Mouse (Mus musculus): ENCODE results near the gene Tiam2. TPM values are rescaled to one million over a fixed set of nuclear protein-coding genes. Genes with fewer than 3 reads are reported as not detected.
A peak's percentile ranks its signal among the peaks of the same experiment; 100 is the strongest.

Tiam2 gene
- polyA plus RNA-seq, 1 experiment from 2014 or later, result 0.51 TPM

GRCm38 (mm10) chr17:3491667-3492066, 165.3 kb downstream of the Tiam2 start:
- DNase-seq (ENCODE audit: low spot score), result no peak

GRCm38 (mm10) chr17:3495576-3495975, 169.2 kb downstream of the Tiam2 start:
- no peak for DNase-seq (ENCODE audit: low spot score)

- no peak for DNase-seq (ENCODE audit: low spot score)
Observed at GRCm38 (mm10) chr17:3496080-3496479, 169.7 kb downstream of the Tiam2 start.

GRCm38 (mm10) chr17:3498086-3498485, 171.7 kb downstream of the Tiam2 start:
- peak; percentile 58 for DNase-seq (ENCODE audit: low spot score)

- DNase-seq (ENCODE audit: low spot score), result no peak
Observed at GRCm38 (mm10) chr17:3498580-3498979, 172.2 kb downstream of the Tiam2 start.

GRCm38 (mm10) chr17:3499468-3499867, 173.1 kb downstream of the Tiam2 start:
- no peak for DNase-seq (ENCODE audit: low spot score)

- no peak for DNase-seq (ENCODE audit: low spot score)
Observed at GRCm38 (mm10) chr17:3500076-3500475, 173.7 kb downstream of the Tiam2 start.

GRCm38 (mm10) chr17:3500936-3501335, 174.6 kb downstream of the Tiam2 start:
- DNase-seq (ENCODE audit: low spot score), result no peak

GRCm38 (mm10) chr17:3505711-3506110, 179.3 kb downstream of the Tiam2 start:
- DNase-seq (ENCODE audit: low spot score), result no peak

- no peak for DNase-seq (ENCODE audit: low spot score)
Observed at GRCm38 (mm10) chr17:3506508-3506907, 180.1 kb downstream of the Tiam2 start.

- peak; percentile 60 for DNase-seq (ENCODE audit: low spot score)
Observed at GRCm38 (mm10) chr17:3509841-3510240, 183.5 kb downstream of the Tiam2 start.

- no peak for DNase-seq (ENCODE audit: low spot score)
Observed at GRCm38 (mm10) chr17:3514316-3514715, 187.9 kb downstream of the Tiam2 start.

- DNase-seq (ENCODE audit: low spot score), result no peak
Observed at GRCm38 (mm10) chr17:3515851-3516250, 189.5 kb downstream of the Tiam2 start.

- DNase-seq (ENCODE audit: low spot score), result no peak
Observed at GRCm38 (mm10) chr17:3516406-3516805, 190.0 kb downstream of the Tiam2 start.

GRCm38 (mm10) chr17:3520344-3520743, 194.0 kb downstream of the Tiam2 start:
- no peak for DNase-seq (ENCODE audit: low spot score)

- no peak for DNase-seq (ENCODE audit: low spot score)
Observed at GRCm38 (mm10) chr17:3527841-3528471, 201.6 kb downstream of the Tiam2 start.

GRCm38 (mm10) chr17:3529523-3529922, 203.2 kb downstream of the Tiam2 start:
- no peak for DNase-seq (ENCODE audit: low spot score)

GRCm38 (mm10) chr17:3530549-3530948, 204.2 kb downstream of the Tiam2 start:
- no peak for DNase-seq (ENCODE audit: low spot score)

- no peak for DNase-seq (ENCODE audit: low spot score)
Observed at GRCm38 (mm10) chr17:3531641-3532040, 205.3 kb downstream of the Tiam2 start.

- DNase-seq (ENCODE audit: low spot score), result no peak
Observed at GRCm38 (mm10) chr17:3532254-3532653, 205.9 kb downstream of the Tiam2 start, which contains the start of gene Cldn20. Cldn20 (plus strand) TSS chr17:3532554.

- peak; percentile 56 for DNase-seq (ENCODE audit: low spot score)
Observed at GRCm38 (mm10) chr17:3533425-3533824, 207.1 kb downstream of the Tiam2 start.

- DNase-seq (ENCODE audit: low spot score), result no peak
Observed at GRCm38 (mm10) chr17:3540304-3540703, 213.9 kb downstream of the Tiam2 start.

- no peak for DNase-seq (ENCODE audit: low spot score)
Observed at GRCm38 (mm10) chr17:3541033-3541432, 214.7 kb downstream of the Tiam2 start.

GRCm38 (mm10) chr17:3547725-3548124, 221.4 kb downstream of the Tiam2 start:
- no peak for DNase-seq (ENCODE audit: low spot score)

Measured in thymus, postnatal 0 days (tissue).